ENCODE assay signal across 21 mouse cellular contexts in genomic region chr5:45580279-45580678, GRCm38 (mm10). TPM values are rescaled to one million over a fixed set of nuclear protein-coding genes. Genes with fewer than 3 reads are reported as not detected.
"Had no signal": no experiment of that assay in that cellular context is flagged by ENCODE, and none has a peak within 500 bp of the region (broad histone marks: within the 10 kb centered on the region; RNA-seq: fewer than 3 reads in every experiment).

No protein-coding gene starts in this region.

- ATAC-seq: midbrain, embryonic 16.5 days had no signal

- H3K9me3 ChIP-seq: midbrain, embryonic 10.5 days; midbrain, embryonic 12.5 days; neural tube, embryonic 13.5 days; neural tube, embryonic 15.5 days; stomach, embryonic 15.5 days had no signal

- H3K9ac ChIP-seq: lung, embryonic 14.5 days; midbrain, embryonic 12.5 days; neural tube, embryonic 13.5 days; neural tube, embryonic 15.5 days; stomach, embryonic 15.5 days had no signal

- H3K27ac ChIP-seq: midbrain, embryonic 10.5 days; midbrain, embryonic 12.5 days; neural tube, embryonic 13.5 days; neural tube, embryonic 15.5 days; stomach, embryonic 15.5 days; stomach, postnatal 0 days had no signal

- H3K27me3 ChIP-seq: midbrain, embryonic 12.5 days; stomach, embryonic 15.5 days had no signal

- H3K4me1 ChIP-seq: midbrain, embryonic 10.5 days; midbrain, embryonic 12.5 days; neural tube, embryonic 13.5 days; neural tube, embryonic 15.5 days; stomach, embryonic 15.5 days had no signal

- H3K4me3 ChIP-seq: midbrain, embryonic 10.5 days; midbrain, embryonic 12.5 days; myocyte; neural tube, embryonic 13.5 days; neural tube, embryonic 15.5 days; stomach, embryonic 15.5 days had no signal

- DNase-seq: lung, adult 18-20 months; lung, embryonic 14.5 days; lung, postnatal 10 days; lung, postnatal 4 days; midbrain, embryonic 14.5 days; retina, postnatal 1 day; right cerebral cortex, adult 18-20 months; right cerebral cortex, postnatal 25 days; spleen, adult 18-20 months; thymus, adult 2 months; thymus, postnatal 25 days; thymus, postnatal 4 days had no signal

- H3K4me2 ChIP-seq: lung, embryonic 14.5 days; midbrain, embryonic 12.5 days; neural tube, embryonic 13.5 days; neural tube, embryonic 15.5 days; stomach, embryonic 15.5 days had no signal

- H3K36me3 ChIP-seq: midbrain, embryonic 10.5 days; midbrain, embryonic 12.5 days; neural tube, embryonic 13.5 days; neural tube, embryonic 15.5 days; stomach, embryonic 15.5 days had no signal

RNA-seq across cellular contexts. Expression of gene Fam184b, which starts 59.1 kb away (rescaled TPM):
- total RNA-seq: megakaryocyte-erythroid progenitor cell, adult 5-6 weeks had no signal
